Mouse (Mus musculus) NIH3T3 (cell line): Measurements from ENCODE around the gene Trappc5.

Source experiments
- DNase-seq: peaks from one replicate; pipeline ENCODE4 v3.0.0-alpha.2; 2012; ENCODE audit warnings: low read depth

Gene Trappc5

DNA sequence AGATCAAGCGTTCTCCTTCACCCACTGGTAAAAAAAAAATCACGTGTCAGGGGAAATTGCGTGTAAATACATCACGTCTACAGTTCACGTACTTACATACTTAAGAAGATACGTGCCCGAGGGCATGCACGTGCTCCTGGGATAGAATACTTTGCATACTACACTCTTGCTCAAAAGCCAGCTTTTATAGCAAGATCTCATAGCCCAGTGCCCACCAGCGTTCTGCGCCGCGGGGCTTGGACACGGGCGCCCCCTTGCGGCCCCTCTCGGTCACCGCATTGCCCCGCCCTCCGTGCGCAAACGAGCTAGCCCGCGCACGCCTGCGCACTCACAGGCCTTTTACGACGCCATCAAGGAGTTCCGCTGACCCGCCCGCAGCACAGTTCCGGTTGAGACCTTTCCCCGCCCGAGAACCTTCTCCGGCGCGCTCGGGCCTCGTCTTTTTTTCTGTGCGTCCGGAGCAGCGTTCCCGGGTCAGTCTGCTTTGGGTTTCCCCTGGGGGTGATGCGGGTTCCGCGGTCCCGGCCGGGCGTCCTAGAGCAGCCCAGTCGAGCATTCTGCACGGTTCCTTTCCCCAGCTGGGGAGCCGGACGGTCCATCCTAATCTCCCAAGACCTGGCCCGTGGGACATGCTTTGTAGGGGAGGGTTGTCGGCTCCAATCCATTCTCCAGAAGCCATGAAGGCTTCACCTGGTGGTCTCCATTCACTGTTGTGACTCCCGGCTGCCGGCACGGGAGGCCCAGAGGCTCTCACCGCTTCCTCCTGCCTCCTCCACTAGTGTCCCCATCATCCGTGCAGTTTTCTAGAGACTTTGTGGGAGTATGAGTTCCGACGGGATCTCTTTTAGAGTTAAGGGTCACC lies at the start of gene Trappc5:
Trappc5 (plus strand) TSS at position 169 of the 862 bp plus-strand sequence.
- DNase-seq, result peak; percentile 98

GRCm38 (mm10) chr8:3626971-3627370 lies 49.1 kb upstream of the Trappc5 start:
- no peak for DNase-seq

DNA sequence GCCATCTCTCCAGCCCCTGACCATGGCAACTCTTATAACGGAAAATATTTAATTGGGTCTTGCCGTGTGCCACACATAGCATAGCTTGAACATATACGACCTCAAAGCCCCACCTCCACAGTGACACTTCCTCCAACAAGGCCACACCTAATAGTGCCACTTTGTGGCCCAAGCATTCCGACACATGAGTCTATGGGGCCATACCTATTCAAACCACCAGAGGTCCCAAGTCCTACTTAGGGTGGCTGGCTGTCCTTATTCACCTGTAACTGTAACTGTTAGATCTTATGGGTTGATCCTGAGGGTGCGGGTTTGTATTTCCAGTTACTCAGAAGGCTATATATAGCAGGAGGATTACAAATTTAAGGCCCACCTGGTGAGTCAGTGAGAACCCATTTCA lies 48.1 kb upstream of the Trappc5 start:
- DNase-seq, result peak; percentile 57

DNA sequence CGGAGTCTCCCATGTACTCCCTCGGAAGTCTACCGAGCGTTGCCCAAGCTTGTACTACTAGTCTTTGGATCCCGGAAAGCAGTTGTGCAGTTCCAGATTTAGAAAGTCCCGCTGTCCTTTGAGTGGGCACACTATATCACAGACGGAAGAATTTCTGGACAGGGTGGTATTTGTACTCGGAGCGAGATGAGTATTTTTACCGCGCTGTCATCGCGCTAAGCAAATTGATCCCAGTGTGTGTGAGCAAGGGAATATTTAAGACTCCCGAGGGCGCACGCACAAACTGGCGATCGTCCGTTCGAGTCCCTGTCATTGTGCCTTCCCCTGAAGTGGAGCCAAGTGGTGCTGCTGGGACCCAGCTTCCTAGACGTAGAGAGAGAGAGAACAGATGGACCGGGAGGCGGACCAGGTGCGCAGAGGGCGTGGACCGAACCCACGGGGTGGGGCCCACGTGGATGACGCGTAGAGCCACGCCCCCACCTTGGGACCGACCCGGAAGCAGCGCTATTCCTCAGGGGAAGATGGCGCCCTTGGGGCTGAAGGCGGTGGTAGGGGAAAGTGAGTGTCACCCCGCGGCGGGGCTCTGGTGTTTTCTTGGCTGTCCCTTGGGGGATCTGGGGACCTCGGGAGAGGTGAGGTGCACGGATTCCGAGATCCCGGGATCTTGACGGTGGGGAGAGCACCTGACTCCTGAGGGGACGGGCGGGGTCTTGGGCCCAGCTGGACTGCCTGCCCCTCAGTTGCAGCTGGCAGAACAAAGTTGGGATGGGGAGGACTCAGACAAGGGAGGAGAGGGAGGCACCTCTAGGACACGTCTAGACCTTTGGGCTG lies 45.2 kb upstream of the Trappc5 start, which contains the start of gene Stxbp2:
Stxbp2 (plus strand) TSS at position 309 of the 831 bp plus-strand sequence.
- no peak for DNase-seq

- no peak for DNase-seq
These were observed 44.6 kb upstream of the Trappc5 start for GRCm38 (mm10) chr8:3631478-3631875.

DNA sequence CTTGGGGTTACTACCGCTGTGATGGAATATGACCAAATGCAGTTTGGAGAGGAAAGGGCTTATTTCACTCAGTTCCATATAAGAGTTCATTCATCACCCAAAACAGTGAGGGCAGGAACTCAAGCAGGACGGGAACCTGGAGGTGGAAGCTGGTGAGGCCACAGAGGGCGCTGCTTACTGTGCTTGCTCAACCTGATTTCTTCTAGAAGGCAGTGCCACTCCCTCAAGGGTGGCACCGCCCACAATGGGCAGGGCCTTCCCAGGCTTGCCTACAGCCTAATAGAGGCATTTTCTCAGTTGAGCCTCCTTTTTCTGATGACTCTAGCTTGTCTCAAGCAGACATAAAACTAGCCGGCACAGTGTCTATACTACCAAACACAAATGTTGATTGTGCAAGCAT lies 30.3 kb upstream of the Trappc5 start:
- DNase-seq, result peak; percentile 58

- peak; percentile 66 for DNase-seq
These were observed 29.1 kb upstream of the Trappc5 start for GRCm38 (mm10) chr8:3646824-3647531.

DNA sequence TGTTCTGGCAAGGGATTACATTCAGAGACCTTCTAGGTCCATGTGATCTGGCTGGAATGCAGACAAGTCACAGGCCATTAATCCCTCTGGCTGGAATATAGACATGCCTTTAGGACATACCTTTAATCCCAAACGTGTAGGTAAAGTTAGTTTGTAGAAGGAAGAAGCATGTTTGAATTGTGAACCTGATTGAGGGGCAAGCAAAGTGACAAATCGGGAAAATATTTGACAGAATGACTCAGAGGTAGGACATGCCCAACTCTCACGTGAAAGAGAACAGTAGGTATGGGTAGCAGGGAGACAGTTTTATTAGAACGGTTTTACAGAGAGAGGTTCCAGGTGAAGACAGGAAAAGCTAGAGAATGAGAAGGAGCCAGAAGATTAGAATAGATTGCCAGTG lies 28.5 kb upstream of the Trappc5 start:
- DNase-seq, result peak; percentile 43

GRCm38 (mm10) chr8:3648268-3648667 lies 27.8 kb upstream of the Trappc5 start:
- DNase-seq, result no peak

- DNase-seq, result no peak
These were observed 27.1 kb upstream of the Trappc5 start for GRCm38 (mm10) chr8:3648990-3649389.

DNA sequence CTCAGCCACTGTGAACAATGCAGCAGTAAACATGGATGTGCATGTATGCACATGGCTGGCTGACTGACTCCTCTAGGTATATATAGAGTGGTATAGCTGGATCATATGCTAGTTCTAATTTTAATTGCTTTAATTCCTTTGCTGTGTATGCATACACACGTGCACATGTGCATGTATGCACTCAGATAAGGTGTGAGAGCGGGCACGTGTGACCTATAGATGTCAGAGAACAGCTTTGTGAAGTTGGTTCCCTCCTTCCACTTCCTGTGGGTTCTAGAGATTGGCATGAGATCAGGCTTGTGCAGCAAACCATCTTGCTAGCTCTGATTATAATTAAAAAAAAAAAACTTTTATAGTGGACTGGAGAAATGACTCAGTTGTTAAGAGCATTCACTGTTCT lies 23.3 kb upstream of the Trappc5 start:
- DNase-seq, result no peak

DNA sequence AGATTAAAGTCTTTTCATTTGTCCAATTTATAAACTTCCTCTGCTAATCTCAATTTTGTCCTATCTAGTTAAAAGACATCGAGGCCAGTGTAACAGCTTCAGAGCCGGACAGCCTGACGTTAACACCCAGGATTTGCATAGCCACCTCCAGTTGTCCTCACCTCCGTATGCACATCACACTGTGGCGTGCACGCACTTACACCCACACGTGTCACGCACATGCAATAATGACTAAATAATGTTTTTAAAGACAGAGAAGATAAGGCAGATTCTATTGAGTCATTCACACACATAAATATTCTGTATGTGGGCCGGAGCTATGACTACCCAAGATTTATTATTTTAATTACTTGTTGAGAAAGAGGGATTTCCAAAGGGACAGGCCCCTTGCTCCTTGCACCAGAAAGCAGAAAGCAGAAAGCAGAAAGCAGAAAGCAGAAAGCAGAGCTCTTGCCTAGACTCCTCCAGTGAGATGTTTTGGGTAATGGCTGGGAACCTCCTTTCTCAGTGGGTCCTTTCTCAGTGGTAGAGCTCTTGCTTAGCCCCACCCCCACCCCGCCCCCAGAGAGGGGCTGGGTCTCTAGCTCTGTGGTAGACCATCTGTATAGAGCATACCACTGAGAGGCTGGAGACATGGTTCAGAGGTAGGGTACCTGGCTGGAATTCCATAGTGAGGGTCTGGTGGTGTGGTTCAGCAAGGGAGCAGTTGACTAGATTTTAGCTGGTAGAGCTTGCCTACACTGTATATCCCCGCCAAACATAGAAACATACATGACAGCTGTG lies 21.2 kb upstream of the Trappc5 start:
- peak; percentile 72 for DNase-seq

DNA sequence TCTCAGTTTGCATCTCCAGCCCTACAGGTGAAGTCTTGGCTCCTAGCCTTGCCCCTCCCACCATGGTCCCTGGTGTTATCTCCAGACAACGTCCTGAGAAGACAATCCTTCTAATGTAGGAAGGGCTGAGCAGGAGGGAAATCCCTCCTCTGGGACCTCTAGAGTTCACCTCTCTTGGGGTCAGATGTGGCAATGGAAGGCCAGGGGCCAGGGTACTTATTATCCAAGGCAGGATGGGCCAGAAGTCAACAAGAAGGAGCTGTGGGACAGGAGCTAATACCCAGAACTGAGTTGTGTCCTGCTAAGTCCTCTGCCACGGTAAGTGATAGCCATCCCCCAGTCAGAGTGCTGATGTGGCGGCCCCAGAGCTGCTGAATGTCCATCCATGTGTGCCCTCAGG lies 20.6 kb upstream of the Trappc5 start, which contains the start of gene Retn:
Retn (plus strand) TSS at position 245 of the 400 bp plus-strand sequence.
- no peak for DNase-seq

DNA sequence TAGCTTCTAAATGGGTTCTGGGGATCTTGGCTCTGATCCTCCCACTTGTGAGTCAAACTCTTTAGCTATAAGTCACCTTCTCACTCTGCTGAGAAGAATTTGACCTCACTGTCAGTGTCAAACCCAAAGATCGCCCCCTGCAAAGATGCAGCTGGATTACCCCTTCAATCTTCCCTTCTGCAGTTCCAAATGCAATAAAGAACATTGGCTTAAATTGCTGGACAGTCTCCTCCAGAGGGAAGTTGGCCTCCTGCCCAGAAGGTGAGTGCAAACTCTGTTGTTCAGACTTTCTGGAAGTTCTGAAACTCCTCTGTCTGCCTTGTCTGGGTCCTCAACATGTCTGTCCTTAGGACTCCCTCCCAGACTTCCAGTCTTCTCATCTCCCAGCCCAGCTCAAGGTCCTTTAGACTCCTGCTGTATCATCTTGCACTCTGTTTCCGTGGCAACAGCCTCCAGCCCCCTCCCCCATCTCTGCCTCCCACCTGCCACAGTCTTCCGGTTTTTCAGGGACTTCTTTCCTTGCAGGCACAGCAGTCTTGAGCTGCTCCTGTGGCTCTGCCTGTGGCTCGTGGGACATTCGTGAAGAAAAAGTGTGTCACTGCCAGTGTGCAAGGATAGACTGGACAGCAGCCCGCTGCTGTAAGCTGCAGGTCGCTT lies 19.2 kb upstream of the Trappc5 start:
- peak; percentile 87 for DNase-seq

DNA sequence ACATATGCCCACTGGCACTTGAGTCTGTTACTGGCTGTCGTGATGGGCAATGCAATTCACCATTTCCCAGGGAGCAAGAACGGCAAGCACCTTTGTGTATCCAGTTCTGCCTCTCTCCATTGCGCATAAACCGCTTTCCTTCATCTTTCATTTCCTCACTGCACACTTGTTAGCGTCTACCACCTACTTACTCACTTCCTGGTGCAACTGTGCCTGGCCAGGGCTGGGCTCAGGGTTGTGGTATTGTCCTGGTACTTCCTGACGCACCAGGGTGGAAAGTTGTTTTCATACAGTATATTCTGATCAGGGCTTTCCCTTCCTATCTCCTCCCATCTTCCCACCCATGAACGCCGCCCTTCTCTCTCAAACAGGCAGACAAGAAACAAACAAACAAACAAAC lies 15.2 kb upstream of the Trappc5 start:
- DNase-seq, result no peak

GRCm38 (mm10) chr8:3664405-3664804 lies 11.7 kb upstream of the Trappc5 start:
- DNase-seq, result no peak

- DNase-seq, result peak; percentile 30
These were observed 10.6 kb upstream of the Trappc5 start, which contains the start of gene Mcemp1 for GRCm38 (mm10) chr8:3665507-3665906. Mcemp1 (plus strand) TSS chr8:3665754.

- no peak for DNase-seq
These were observed 5.7 kb upstream of the Trappc5 start for GRCm38 (mm10) chr8:3670388-3670787.

DNA sequence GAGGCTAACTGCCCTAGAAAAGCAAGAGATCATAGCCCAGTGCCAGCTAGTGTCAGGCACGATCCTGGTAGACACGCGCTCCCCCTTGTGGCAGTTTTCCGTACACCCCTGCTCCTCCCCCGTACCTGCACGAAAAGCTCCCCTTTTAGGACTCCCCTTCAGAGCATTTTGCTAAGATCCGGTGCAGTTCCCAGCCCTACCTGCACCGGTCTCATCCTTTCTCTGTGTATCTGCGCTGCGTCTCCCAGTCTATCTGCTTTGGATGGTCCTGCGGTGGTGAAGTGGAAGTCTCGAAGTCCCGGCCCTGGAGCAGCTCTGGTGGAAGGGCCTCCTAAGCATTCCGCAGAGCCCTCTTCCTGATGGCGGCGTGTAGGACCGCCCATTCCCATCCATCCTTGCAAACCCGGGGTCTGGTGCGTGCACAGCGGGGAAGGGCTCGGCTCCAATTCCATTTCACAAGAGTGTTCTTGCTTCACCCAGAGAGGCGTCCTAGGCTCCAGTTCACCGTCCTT lies 4.1 kb upstream of the Trappc5 start, which contains the start of gene Fcor:
Fcor (minus strand) TSS at position 383 of the 512 bp plus-strand sequence.
- peak; percentile 94 for DNase-seq

GRCm38 (mm10) chr8:3674671-3675070 lies 1.4 kb upstream of the Trappc5 start:
- peak; percentile 50 for DNase-seq
